Mouse (Mus musculus): ENCODE measurements at regions not wholly inside any gene's neighbourhood (a gene's known extent, or its start where the extent isn't known, plus 50 kb on each side); places are given as distances from the start of the nearest gene placed in this dataset.

DNA sequence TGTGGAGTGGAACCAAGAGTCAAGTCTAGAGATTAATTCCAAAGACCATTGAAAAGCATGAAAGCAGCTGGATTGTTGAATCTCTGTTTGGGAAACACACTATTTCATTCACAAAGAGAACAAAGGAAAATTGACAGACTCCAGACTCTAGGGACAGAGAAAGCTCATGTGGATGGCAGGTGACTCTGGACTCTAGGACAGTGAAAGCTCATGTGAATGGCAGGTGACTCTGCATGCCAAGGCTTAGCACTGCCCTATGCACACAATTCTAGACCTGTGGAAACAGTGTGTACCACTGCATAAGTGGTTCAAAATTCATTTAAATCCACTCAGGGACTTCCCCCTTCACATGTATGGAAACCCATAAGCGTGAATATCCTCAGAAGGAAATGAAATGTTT is 486.0 kb upstream of the Fam92a start:
- H3K27ac ChIP-seq (ENCODE audit: low read depth, low read length), result no peak overlapping the region
- no peaks in the 10 kb centered on the region for H3K9me3 ChIP-seq (ENCODE audit: control insufficient read depth, low read length)
- no peaks in the 10 kb centered on the region; the same call in 1 of the 2 replicates for H3K4me1 ChIP-seq (replicated peaks; ENCODE audit: control insufficient read depth, insufficient read depth, low read length)
- ATAC-seq (replicated peaks; ENCODE audit: low FRiP score) (peak; percentile 47; the same call in 1 of the 2 replicates), DNase-seq (ENCODE audit: low spot score) (no peak)
- 81% methylated on average over 1 of the region's 1 CpGs for WGBS
- no peak overlapping the region for H3K9ac ChIP-seq (ENCODE audit: low read length)
- no peaks in the 10 kb centered on the region for H3K36me3 ChIP-seq (ENCODE audit: control insufficient read depth, insufficient read depth, low read length)
- H3K4me3 ChIP-seq (ENCODE audit: low read depth, low read length), result no peak overlapping the region
- no peak overlapping the region for H3K4me2 ChIP-seq (ENCODE audit: low read depth, low read length, severe bottlenecking)
- H3K27me3 ChIP-seq (ENCODE audit: control insufficient read depth, insufficient read depth, low read length), result no peaks in the 10 kb centered on the region

DNA sequence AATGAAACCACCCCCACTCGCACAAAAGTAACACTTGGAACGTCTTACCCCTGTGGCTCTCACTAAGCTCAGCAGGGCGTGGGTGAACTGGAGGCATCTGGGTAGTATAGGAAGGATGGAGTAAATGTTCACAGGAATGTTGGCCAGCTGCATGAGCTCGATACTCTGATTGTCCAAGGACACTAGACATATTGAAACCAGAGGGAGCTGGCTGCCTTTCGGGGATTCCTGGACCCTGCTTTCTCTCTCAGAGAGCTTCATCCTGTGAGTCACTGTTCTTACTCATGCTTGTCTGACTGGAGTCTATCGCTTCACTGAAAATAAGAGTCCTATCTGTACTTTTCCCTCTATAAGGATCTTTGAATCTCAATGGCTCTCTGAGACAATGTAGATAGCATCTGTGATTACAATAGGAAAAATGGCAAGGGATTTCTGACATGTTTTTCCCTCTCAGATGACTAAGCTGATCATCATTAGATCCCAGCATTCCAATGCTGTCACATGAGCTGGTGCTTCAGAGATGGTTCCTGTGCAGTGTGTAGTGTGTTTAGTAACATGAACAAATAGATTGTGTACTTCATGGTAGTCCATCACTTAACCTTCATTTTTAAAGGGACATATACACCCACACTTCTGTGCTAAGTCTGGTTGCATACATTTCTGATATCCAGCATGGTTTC is 485.2 kb upstream of the Fam92a start:
- H3K9me3 ChIP-seq (ENCODE audit: control insufficient read depth, low read length), result no peaks in the 10 kb centered on the region
- 86% methylated on average over 6 of the region's 6 CpGs for WGBS
- no peaks in the 10 kb centered on the region for H3K27me3 ChIP-seq (ENCODE audit: control insufficient read depth, insufficient read depth, low read length)
- H3K27ac ChIP-seq (ENCODE audit: low read depth, low read length), result no peak overlapping the region
- no peak for ATAC-seq (replicated peaks; ENCODE audit: low FRiP score)
- no peak overlapping the region for H3K4me2 ChIP-seq (ENCODE audit: low read depth, low read length, severe bottlenecking)
- no peaks in the 10 kb centered on the region for H3K36me3 ChIP-seq (ENCODE audit: control insufficient read depth, insufficient read depth, low read length)
- H3K4me3 ChIP-seq (ENCODE audit: low read depth, low read length), result no peak overlapping the region
- DNase-seq (ENCODE audit: low spot score), result no peak
- H3K4me1 ChIP-seq (replicated peaks; ENCODE audit: control insufficient read depth, insufficient read depth, low read length), result no peaks in the 10 kb centered on the region; the same call in 1 of the 2 replicates
- H3K9ac ChIP-seq (ENCODE audit: low read length), result no peak overlapping the region

DNA sequence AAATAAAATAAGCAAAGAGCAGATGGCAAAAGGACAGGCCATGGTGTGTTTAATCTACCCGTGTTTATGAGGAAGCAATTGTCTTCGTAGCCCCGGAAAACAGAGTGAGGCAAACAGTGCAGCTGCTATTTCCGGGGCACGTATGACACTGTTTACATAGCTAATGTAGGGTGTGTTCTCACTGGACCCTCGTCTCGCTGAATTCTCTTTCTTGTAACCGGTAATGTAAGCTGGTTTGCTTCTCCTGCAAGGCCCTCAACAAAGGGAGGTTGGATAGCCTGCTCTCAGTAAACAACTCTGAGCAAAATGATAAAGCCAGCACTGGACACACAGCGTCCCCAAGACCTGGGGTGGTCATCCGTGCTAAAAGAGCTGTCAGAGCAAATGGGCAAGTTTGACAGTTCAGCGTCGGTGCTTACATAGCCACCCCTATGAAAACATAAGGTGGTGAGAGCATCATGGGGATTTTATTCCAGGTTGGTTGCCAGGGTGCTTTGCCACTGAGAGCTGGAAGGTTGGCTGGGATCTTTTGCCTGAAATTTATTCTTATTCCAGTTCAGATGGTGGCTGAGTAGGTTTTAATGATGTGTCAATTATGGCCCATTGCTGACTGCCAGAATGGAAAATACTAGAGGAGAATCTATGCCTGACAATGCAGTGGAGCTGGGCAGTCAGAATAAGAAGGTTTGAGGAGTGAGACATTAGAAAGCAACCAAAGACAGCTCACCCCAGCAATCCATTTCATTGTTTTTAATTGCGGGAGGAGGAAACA is 483.8 kb upstream of the Fam92a start:
- Histone ChIP-seq H3K27ac (ENCODE audit: low read depth, low read length) (no peak overlapping the region), H3K27me3 (ENCODE audit: control insufficient read depth, insufficient read depth, low read length) (no peaks in the 10 kb centered on the region), H3K4me2 (ENCODE audit: low read depth, low read length, severe bottlenecking) (no peak overlapping the region), H3K36me3 (ENCODE audit: control insufficient read depth, insufficient read depth, low read length) (no peaks in the 10 kb centered on the region), H3K9me3 (ENCODE audit: control insufficient read depth, low read length) (no peaks in the 10 kb centered on the region), H3K4me1 (replicated peaks; ENCODE audit: control insufficient read depth, insufficient read depth, low read length) (no peaks in the 10 kb centered on the region; the same call in 1 of the 2 replicates), H3K4me3 (ENCODE audit: low read depth, low read length) (no peak overlapping the region), H3K9ac (ENCODE audit: low read length) (no peak overlapping the region)
- ATAC-seq (replicated peaks; ENCODE audit: low FRiP score), result no peak
- no peak for DNase-seq (ENCODE audit: low spot score)
- WGBS, result 68% methylated on average over 13 of the region's 13 CpGs

DNA sequence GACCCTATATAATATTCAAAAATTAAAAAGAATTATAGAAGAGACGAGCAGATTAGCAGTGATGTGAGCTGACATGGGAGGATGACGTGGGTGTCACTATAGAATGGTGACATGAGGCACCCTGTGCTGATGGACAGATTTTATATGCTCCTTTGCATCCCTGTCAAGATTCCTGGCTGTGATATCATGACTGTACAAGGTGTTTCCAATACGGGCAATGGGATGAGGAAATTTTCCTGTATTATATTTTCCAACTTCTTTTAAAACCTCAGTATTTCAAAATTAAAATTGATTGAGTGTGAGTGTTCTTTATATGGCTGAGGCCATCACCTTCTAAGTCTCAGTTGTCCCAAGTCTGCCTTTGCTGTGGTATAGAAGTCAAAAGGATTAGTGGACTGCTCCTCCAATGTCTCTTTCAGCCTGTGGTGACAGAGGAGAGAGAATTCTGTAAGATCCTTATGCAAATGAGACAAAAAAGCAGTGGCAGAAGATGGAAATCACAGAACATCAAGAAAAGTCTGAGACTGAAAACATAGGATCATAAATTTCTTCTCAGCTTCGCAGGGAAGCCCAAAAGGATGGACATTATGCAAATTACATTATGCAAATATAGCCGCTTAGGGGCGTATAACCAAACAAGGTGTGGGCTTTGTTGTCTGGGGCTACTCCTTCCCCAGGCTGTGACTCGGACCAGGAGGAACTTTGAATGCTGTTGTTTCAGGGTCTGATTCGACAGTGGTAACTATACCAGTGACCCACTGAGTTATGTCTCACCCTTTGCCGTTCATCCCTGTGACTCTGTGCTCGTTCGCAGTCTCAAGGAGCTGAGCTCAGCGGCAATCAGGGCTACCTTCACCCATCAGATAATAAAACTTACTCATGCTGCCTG is 483.0 kb upstream of the Fam92a start:
- H3K36me3 ChIP-seq (ENCODE audit: control insufficient read depth, insufficient read depth, low read length), result no peaks in the 10 kb centered on the region
- no peak overlapping the region for H3K27ac ChIP-seq (ENCODE audit: low read depth, low read length)
- ATAC-seq (replicated peaks; ENCODE audit: low FRiP score), result no peak
- WGBS, result 59% methylated on average over 12 of the region's 12 CpGs
- no peak overlapping the region for H3K4me3 ChIP-seq (ENCODE audit: low read depth, low read length)
- no peak overlapping the region for H3K9ac ChIP-seq (ENCODE audit: low read length)
- no peak for DNase-seq (ENCODE audit: low spot score)
- H3K9me3 ChIP-seq (ENCODE audit: control insufficient read depth, low read length), result no peaks in the 10 kb centered on the region
- no peaks in the 10 kb centered on the region for H3K27me3 ChIP-seq (ENCODE audit: control insufficient read depth, insufficient read depth, low read length)
- no peaks in the 10 kb centered on the region; the same call in 1 of the 2 replicates for H3K4me1 ChIP-seq (replicated peaks; ENCODE audit: control insufficient read depth, insufficient read depth, low read length)
- H3K4me2 ChIP-seq (ENCODE audit: low read depth, low read length, severe bottlenecking), result no peak overlapping the region

DNA sequence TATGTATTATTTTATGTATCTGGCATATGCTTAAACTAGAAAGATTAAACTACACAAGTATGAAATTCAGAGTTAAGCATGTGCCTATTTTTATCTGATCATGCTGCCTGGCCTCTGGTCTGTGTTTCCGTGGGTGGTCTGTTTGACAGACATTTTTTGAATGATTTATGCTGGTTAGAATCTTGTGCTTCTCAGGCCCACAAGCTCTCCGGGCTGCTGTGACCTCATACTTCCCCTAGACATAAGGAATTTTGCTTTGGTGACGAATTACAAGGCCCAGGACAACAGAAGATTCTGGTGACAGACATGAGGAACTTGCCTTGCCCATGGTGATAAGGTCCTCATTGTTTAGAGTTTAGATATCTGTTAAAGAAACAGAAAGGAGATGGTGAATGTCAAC is 475.9 kb upstream of the Fam92a start:
- WGBS, result 72% methylated on average over 3 of the region's 3 CpGs
- no peaks in the 10 kb centered on the region for H3K4me1 ChIP-seq (replicated peaks; ENCODE audit: control insufficient read depth, insufficient read depth, low read length)
- H3K27me3 ChIP-seq (ENCODE audit: control insufficient read depth, insufficient read depth, low read length), result no peaks in the 10 kb centered on the region
- H3K4me3 ChIP-seq (ENCODE audit: low read depth, low read length), result no peak overlapping the region
- DNase-seq (ENCODE audit: low spot score), result no peak
- H3K9me3 ChIP-seq (ENCODE audit: control insufficient read depth, low read length), result no peaks in the 10 kb centered on the region
- H3K9ac ChIP-seq (ENCODE audit: low read length), result no peak overlapping the region
- ATAC-seq (replicated peaks; ENCODE audit: low FRiP score), result no peak
- no peak overlapping the region for H3K4me2 ChIP-seq (ENCODE audit: low read depth, low read length, severe bottlenecking)
- H3K36me3 ChIP-seq (ENCODE audit: control insufficient read depth, insufficient read depth, low read length), result no peaks in the 10 kb centered on the region
- H3K27ac ChIP-seq (ENCODE audit: low read depth, low read length), result no peak overlapping the region

DNA sequence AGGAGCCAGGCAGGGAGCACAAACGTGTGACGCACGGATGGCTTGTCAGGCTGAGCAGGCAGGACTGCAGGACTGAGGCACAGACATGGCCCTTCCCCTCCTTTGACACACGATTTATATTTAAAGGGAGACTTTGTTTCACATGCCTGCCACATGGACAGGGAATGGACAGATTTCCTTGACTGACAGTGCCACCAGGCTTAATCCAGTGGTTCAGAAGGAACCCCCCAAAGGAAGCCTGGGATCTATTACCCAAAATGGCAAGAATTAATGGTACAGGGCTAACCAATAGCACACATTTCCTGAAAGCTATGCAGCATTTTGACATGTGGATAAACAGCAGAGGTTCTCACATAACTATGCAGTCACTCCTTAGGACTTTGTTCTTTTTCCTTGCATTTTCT is 470.7 kb upstream of the Fam92a start:
- Histone ChIP-seq H3K27me3 (ENCODE audit: control insufficient read depth, insufficient read depth, low read length) (no peaks in the 10 kb centered on the region), H3K4me2 (ENCODE audit: low read depth, low read length, severe bottlenecking) (no peak overlapping the region), H3K36me3 (ENCODE audit: control insufficient read depth, insufficient read depth, low read length) (no peaks in the 10 kb centered on the region), H3K4me3 (ENCODE audit: low read depth, low read length) (no peak overlapping the region), H3K4me1 (replicated peaks; ENCODE audit: control insufficient read depth, insufficient read depth, low read length) (no peaks in the 10 kb centered on the region), H3K9me3 (ENCODE audit: control insufficient read depth, low read length) (no peaks in the 10 kb centered on the region), H3K9ac (ENCODE audit: low read length) (no peak overlapping the region), H3K27ac (ENCODE audit: low read depth, low read length) (no peak overlapping the region)
- 38% methylated on average over 4 of the region's 4 CpGs for WGBS
- DNase-seq (ENCODE audit: low spot score), result no peak
- no peak for ATAC-seq (replicated peaks; ENCODE audit: low FRiP score)

DNA sequence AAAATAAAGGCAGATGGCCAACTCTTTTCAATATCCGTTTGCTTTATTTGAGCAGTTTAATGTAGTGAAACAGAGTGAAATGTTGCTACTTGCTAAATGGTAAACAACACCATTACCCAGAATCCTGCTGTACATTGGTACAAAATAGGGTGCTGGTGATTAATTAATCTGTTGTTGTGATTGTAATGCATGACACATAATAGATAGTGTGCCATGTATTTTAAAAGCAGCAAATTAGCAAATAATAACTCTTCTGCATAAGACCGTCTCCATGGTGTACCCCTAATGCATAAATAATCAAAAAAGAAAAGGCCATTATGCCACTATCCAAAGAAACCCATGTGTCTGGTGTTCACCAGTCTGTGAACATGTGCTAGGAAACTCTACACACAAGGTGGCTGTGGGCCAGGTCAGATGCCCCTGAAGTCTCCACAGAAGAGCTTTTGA is 457.6 kb upstream of the Fam92a start:
- H3K27me3 ChIP-seq (ENCODE audit: control insufficient read depth, insufficient read depth, low read length), result peaks cover 10% of the 10 kb centered on the region; the same call in 1 of the 2 replicates
- H3K4me3 ChIP-seq (ENCODE audit: low read depth, low read length), result no peak overlapping the region
- no peaks in the 10 kb centered on the region; the same call in 1 of the 2 replicates for H3K4me1 ChIP-seq (replicated peaks; ENCODE audit: control insufficient read depth, insufficient read depth, low read length)
- WGBS, result 39% methylated on average over 2 of the region's 2 CpGs
- no peak overlapping the region for H3K9ac ChIP-seq (ENCODE audit: low read length)
- no peaks in the 10 kb centered on the region for H3K36me3 ChIP-seq (ENCODE audit: control insufficient read depth, insufficient read depth, low read length)
- H3K9me3 ChIP-seq (ENCODE audit: control insufficient read depth, low read length), result no peaks in the 10 kb centered on the region
- ATAC-seq (replicated peaks; ENCODE audit: low FRiP score), result peak; percentile 84
- H3K4me2 ChIP-seq (ENCODE audit: low read depth, low read length, severe bottlenecking), result no peak overlapping the region
- no peak overlapping the region for H3K27ac ChIP-seq (ENCODE audit: low read depth, low read length)
- DNase-seq (ENCODE audit: low spot score), result no peak

DNA sequence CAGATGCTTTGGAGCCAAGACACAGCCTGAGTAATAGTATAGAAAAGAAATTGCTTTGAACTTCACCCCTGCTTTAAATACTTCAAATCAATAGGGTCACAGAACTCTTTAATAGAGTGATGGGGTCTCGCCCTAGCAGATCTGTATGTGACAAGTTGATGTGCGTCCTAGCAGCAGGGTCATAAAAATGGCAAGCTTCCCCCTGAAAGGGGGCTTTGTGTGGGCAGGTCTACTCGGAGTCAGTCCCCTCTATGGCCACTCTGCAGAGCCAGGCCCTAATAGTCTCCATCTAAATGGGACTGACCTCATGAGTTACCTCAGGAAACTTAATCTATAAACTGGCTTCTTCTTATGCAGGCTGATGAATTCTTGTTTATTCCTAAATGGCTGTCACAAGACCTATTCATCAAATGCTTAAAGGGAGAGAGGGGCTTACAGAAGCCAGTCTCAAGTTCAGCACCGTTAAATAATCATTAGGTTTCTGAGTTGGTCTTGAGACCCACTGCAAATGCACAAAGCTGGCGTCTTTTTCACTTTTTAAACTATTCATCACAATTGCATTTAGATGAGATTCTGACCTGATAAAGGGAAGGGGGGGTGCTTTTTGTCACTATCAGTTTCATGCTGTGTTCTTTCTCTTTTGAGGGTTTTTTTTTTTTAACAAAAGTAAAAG is 457.0 kb upstream of the Fam92a start:
- no peaks in the 10 kb centered on the region for H3K36me3 ChIP-seq (ENCODE audit: control insufficient read depth, insufficient read depth, low read length)
- DNase-seq (ENCODE audit: low spot score), result no peak
- H3K4me2 ChIP-seq (ENCODE audit: low read depth, low read length, severe bottlenecking), result no peak overlapping the region
- no peak overlapping the region for H3K9ac ChIP-seq (ENCODE audit: low read length)
- H3K27me3 ChIP-seq (ENCODE audit: control insufficient read depth, insufficient read depth, low read length), result peaks cover 10% of the 10 kb centered on the region; the same call in 1 of the 2 replicates
- 20% methylated on average over 5 of the region's 5 CpGs for WGBS
- no peak overlapping the region for H3K27ac ChIP-seq (ENCODE audit: low read depth, low read length)
- H3K4me1 ChIP-seq (replicated peaks; ENCODE audit: control insufficient read depth, insufficient read depth, low read length), result no peaks in the 10 kb centered on the region; the same call in 1 of the 2 replicates
- no peaks in the 10 kb centered on the region for H3K9me3 ChIP-seq (ENCODE audit: control insufficient read depth, low read length)
- H3K4me3 ChIP-seq (ENCODE audit: low read depth, low read length), result no peak overlapping the region
- peak; percentile 80 for ATAC-seq (replicated peaks; ENCODE audit: low FRiP score)

Data from forebrain, embryonic 11.5 days (tissue).